Mouse (Mus musculus) liver, adult 2 months (tissue): ENCODE measurements around the gene Cd82. TPM values are rescaled to one million over a fixed set of nuclear protein-coding genes. Genes with fewer than 3 reads are reported as not detected.

Experiments used
- DNase-seq: peaks from one replicate; pipeline ENCODE4 v3.0.0-alpha.2; 2011; ENCODE audit warnings: low read depth, low spot score; ENCODE audit errors: extremely low read depth
- H3K27ac ChIP-seq: fragments of 200-500 bp; replicated peaks from 2 replicates; pipeline ENCODE4 v1.5.1; 2012; ENCODE audit warnings: low read depth, mild to moderate bottlenecking, control low read depth, inconsistent platforms, low read length; ENCODE audit not compliant: insufficient read depth
- H3K27me3 ChIP-seq: fragments of 200-500 bp; 2 replicates; pipeline ENCODE4 v1.6.1; 2012; ENCODE audit warnings: mild to moderate bottlenecking, moderate library complexity, low read length, inconsistent platforms; ENCODE audit not compliant: control insufficient read depth, insufficient read depth
- H3K36me3 ChIP-seq: fragments of 200-500 bp; 2 replicates; pipeline ENCODE4 v1.6.1; 2012; ENCODE audit warnings: low read length, inconsistent platforms; ENCODE audit not compliant: control insufficient read depth, insufficient read depth
- H3K4me1 ChIP-seq: fragments of 200-500 bp; 2 replicates; pipeline ENCODE4 v1.6.1; 2011; ENCODE audit warnings: low read length; ENCODE audit not compliant: control insufficient read depth, insufficient read depth
- H3K4me3 ChIP-seq: fragments of 200-500 bp; 2 replicates; pipeline ENCODE4 v1.5.1; 2011; ENCODE audit warnings: low read depth, mild to moderate bottlenecking, control low read depth, low read length, moderate library complexity; ENCODE audit not compliant: insufficient read depth
- H3K79me2 ChIP-seq: fragments of 200-500 bp; 2 replicates; pipeline ENCODE4 v1.6.1; 2012; ENCODE audit warnings: inconsistent platforms, mild to moderate bottlenecking, low read length, moderate library complexity; ENCODE audit not compliant: control insufficient read depth, insufficient read depth
- H3K9ac ChIP-seq: fragments of 200-500 bp; 2 replicates; pipeline ENCODE4 v1.6.1; 2012; ENCODE audit warnings: low read depth, mild to moderate bottlenecking, control low read depth, inconsistent platforms, low read length
- CTCF ChIP-seq: fragments of 200-500 bp; IDR thresholded peaks from 2 replicates; pipeline ENCODE4 v1.5.1; 2011; ENCODE audit warnings: low read depth, low read length, control low read depth
- POLR2A ChIP-seq: fragments of 200-500 bp; IDR thresholded peaks from 2 replicates; pipeline ENCODE4 v1.6.1; 2011; ENCODE audit warnings: low read length, control low read depth; ENCODE audit not compliant: insufficient read depth; ENCODE audit errors: extremely low read depth
- WGBS: fragments of 180-500 bp; shearing (Covaris S2); methylation state at CpG from one replicate; pipeline ENCODE4 v1.1.7; 2018; 5-methylcytosine and 5-hydroxymethylcytosine counted together
- polyA plus RNA-seq: library from polyadenylated mRNA; depleted of rRNA; stranded (reverse); fragments of >200 nt; gene quantifications from 2 replicates; pipeline ENCODE4 v1.2.3, GENCODE M21; 2012
- total RNA-seq: library from RNA; depleted of rRNA; stranded (reverse); fragments of >200 nt; gene quantifications from 2 replicates; pipeline ENCODE4 v1.2.3, GENCODE M21; 2014

Gene Cd82
- total and polyA plus RNA-seq, 2 experiments: 81.6 to 148 TPM

GRCm38 (mm10) chr2:93485459-93485858 lies 22.5 kb upstream of the Cd82 start:
- TF ChIP-seq POLR2A (no peak), CTCF (no peak)
- Histone ChIP-seq H3K79me2 (no peaks in the 10 kb centered on the region), H3K4me3 (no peak overlapping the region), H3K4me1 (no peaks in the 10 kb centered on the region), H3K36me3 (no peaks in the 10 kb centered on the region), H3K27ac (no peak overlapping the region), H3K9ac (no peak overlapping the region), H3K27me3 (0 out of 2 replicates have a peak, but pooled peaks cover 2% of the 10 kb centered on the region)
- no peak for DNase-seq
- WGBS: 63% methylated on average over 9 of the region's 9 CpGs

- Histone ChIP-seq H3K4me1 (no peaks in the 10 kb centered on the region), H3K36me3 (no peaks in the 10 kb centered on the region), H3K27ac (no peak overlapping the region), H3K9ac (no peak overlapping the region), H3K27me3 (no peaks in the 10 kb centered on the region), H3K79me2 (no peaks in the 10 kb centered on the region), H3K4me3 (no peak overlapping the region)
- WGBS: 68% methylated on average over 6 of the region's 6 CpGs
- TF ChIP-seq POLR2A (no peak), CTCF (no peak)
- DNase-seq: no peak
These were observed 19.2 kb upstream of the Cd82 start for GRCm38 (mm10) chr2:93482036-93482644.

GRCm38 (mm10) chr2:93478744-93479143 lies 15.8 kb upstream of the Cd82 start:
- no peak overlapping the region for H3K9ac ChIP-seq
- no peaks in the 10 kb centered on the region for H3K79me2 ChIP-seq
- no peak for DNase-seq
- no peaks in the 10 kb centered on the region for H3K27me3 ChIP-seq
- 83% methylated on average over 5 of the region's 5 CpGs for WGBS
- H3K4me3 ChIP-seq: no peak overlapping the region
- H3K27ac ChIP-seq: no peak overlapping the region
- no peaks in the 10 kb centered on the region for H3K36me3 ChIP-seq
- H3K4me1 ChIP-seq: no peaks in the 10 kb centered on the region
- no peak for TF ChIP-seq POLR2A
- TF ChIP-seq CTCF: no peak

GRCm38 (mm10) chr2:93477519-93477918 lies 14.6 kb upstream of the Cd82 start:
- H3K9ac ChIP-seq: no peak overlapping the region
- H3K27me3 ChIP-seq: no peaks in the 10 kb centered on the region
- H3K27ac ChIP-seq: no peak overlapping the region
- H3K36me3 ChIP-seq: no peaks in the 10 kb centered on the region
- H3K4me1 ChIP-seq: no peaks in the 10 kb centered on the region
- no peak overlapping the region for H3K4me3 ChIP-seq
- TF ChIP-seq CTCF (peak; percentile 96), POLR2A (no peak)
- 50% methylated on average over 7 of the region's 7 CpGs for WGBS
- no peak for DNase-seq
- no peaks in the 10 kb centered on the region for H3K79me2 ChIP-seq

GRCm38 (mm10) chr2:93476487-93476886 lies 13.5 kb upstream of the Cd82 start:
- H3K4me3 ChIP-seq: no peak overlapping the region
- H3K79me2 ChIP-seq: no peaks in the 10 kb centered on the region
- WGBS: 80% methylated on average over 7 of the region's 7 CpGs
- H3K36me3 ChIP-seq: no peaks in the 10 kb centered on the region
- H3K27me3 ChIP-seq: no peaks in the 10 kb centered on the region
- TF ChIP-seq CTCF: no peak
- TF ChIP-seq POLR2A: no peak
- no peak for DNase-seq
- no peaks in the 10 kb centered on the region for H3K4me1 ChIP-seq
- no peak overlapping the region for H3K27ac ChIP-seq
- no peak overlapping the region for H3K9ac ChIP-seq

- Histone ChIP-seq H3K4me3 (no peak overlapping the region), H3K9ac (no peak overlapping the region), H3K27me3 (no peaks in the 10 kb centered on the region), H3K27ac (no peak overlapping the region), H3K4me1 (peaks cover 6% of the 10 kb centered on the region), H3K79me2 (no peaks in the 10 kb centered on the region), H3K36me3 (no peaks in the 10 kb centered on the region)
- no peak for TF ChIP-seq POLR2A
- peak; percentile 97 for TF ChIP-seq CTCF
- 0% methylated on average over 11 of the region's 11 CpGs for WGBS
- peak; percentile 63 for DNase-seq
These were observed 12.1 kb upstream of the Cd82 start for GRCm38 (mm10) chr2:93475040-93475439.
